Mouse (Mus musculus): ENCODE results near the gene Foxi2. TPM values are rescaled to one million over a fixed set of nuclear protein-coding genes. Genes with fewer than 3 reads are reported as not detected.

Gene Foxi2
- polyA plus RNA-seq, 1 experiment, result not detected

GRCm38 (mm10) chr7:135412357-135412756 is 2.2 kb downstream of the Foxi2 start:
- peaks cover 50% of the 10 kb centered on the region for H3K27me3 ChIP-seq (ENCODE audit: control insufficient read depth, insufficient read depth, insufficient read length)
- no peak for TF ChIP-seq MAX (IDR thresholded peaks at IDR 0.05; ENCODE audit: low read depth)
- TF ChIP-seq CEBPB (IDR thresholded peaks at IDR 0.05; ENCODE audit: insufficient read depth, poor library complexity, severe bottlenecking), result no peak
- no peak for TF ChIP-seq POLR2A (IDR thresholded peaks at IDR 0.05; ENCODE audit: insufficient read length, low read depth)
- no peak for TF ChIP-seq E2F4 (IDR thresholded peaks at IDR 0.05; ENCODE audit: insufficient read depth)
- TF ChIP-seq SRF (IDR thresholded peaks at IDR 0.05; ENCODE audit: control insufficient read depth, insufficient read length, low read depth), result no peak
- TF ChIP-seq MYOG (IDR thresholded peaks at IDR 0.05; ENCODE audit: control insufficient read depth in 1 of 3, insufficient read depth in 1 of 3, insufficient read length in 2 of 3, low read depth in 2 of 3), result no peak
- TF ChIP-seq TCF3 (IDR thresholded peaks at IDR 0.05; ENCODE audit: insufficient read length, low read depth), result no peak
- H3K79me2 ChIP-seq (ENCODE audit: control insufficient read depth, insufficient read depth), result no peaks in the 10 kb centered on the region
- H3K4me3 ChIP-seq, result no peak overlapping the region
- no peak overlapping the region for H3ac ChIP-seq (ENCODE audit: control insufficient read depth, insufficient read length)
- no peaks in the 10 kb centered on the region for H3K36me3 ChIP-seq (ENCODE audit: control insufficient read depth, insufficient read depth)
- H3K4me2 ChIP-seq (ENCODE audit: low read depth), result no peak overlapping the region

- TF ChIP-seq E2F4 (IDR thresholded peaks at IDR 0.05; ENCODE audit: insufficient read depth), result no peak
- no peak for TF ChIP-seq POLR2A (IDR thresholded peaks at IDR 0.05; ENCODE audit: insufficient read length, low read depth)
- TF ChIP-seq SRF (IDR thresholded peaks at IDR 0.05; ENCODE audit: control insufficient read depth, insufficient read length, low read depth), result no peak
- TF ChIP-seq MYOD1 (IDR thresholded peaks at IDR 0.05; ENCODE audit: control insufficient read depth in 1 of 3, insufficient read length in 2 of 3, low read depth in 2 of 3), result no peak
- TF ChIP-seq TCF3 (IDR thresholded peaks at IDR 0.05; ENCODE audit: insufficient read length, low read depth), result no peak
- no peak for TF ChIP-seq REST (IDR thresholded peaks at IDR 0.05; ENCODE audit: insufficient read depth, insufficient read length)
- no peak for TF ChIP-seq CEBPB (IDR thresholded peaks at IDR 0.05; ENCODE audit: insufficient read depth, poor library complexity, severe bottlenecking)
- TF ChIP-seq POLR2AphosphoS2 (IDR thresholded peaks at IDR 0.05; ENCODE audit: insufficient read length, low read depth), result no peak
- no peak for TF ChIP-seq TCF12 (IDR thresholded peaks at IDR 0.05; ENCODE audit: insufficient read depth, poor library complexity, severe bottlenecking)
- TF ChIP-seq USF1 (IDR thresholded peaks at IDR 0.05; ENCODE audit: low read depth), result no peak
- no peaks in the 10 kb centered on the region for H3K79me2 ChIP-seq (ENCODE audit: control insufficient read depth, insufficient read depth)
- H3ac ChIP-seq (ENCODE audit: control insufficient read depth, insufficient read length), result no peak overlapping the region
- no peak overlapping the region for H3K4me2 ChIP-seq (ENCODE audit: low read depth)
- H3K27me3 ChIP-seq (ENCODE audit: control insufficient read depth, insufficient read depth, insufficient read length), result peaks cover 4% of the 10 kb centered on the region
- H3K36me3 ChIP-seq (ENCODE audit: control insufficient read depth, insufficient read depth), result no peaks in the 10 kb centered on the region
- H3K4me3 ChIP-seq, result no peak overlapping the region
Measured at GRCm38 (mm10) chr7:135428840-135429239, 18.7 kb downstream of the Foxi2 start.

- Histone ChIP-seq H3K27me3 (ENCODE audit: control insufficient read depth, insufficient read depth, insufficient read length) (no peaks in the 10 kb centered on the region), H3K79me2 (ENCODE audit: control insufficient read depth, insufficient read depth) (no peaks in the 10 kb centered on the region), H3K36me3 (ENCODE audit: control insufficient read depth, insufficient read depth) (no peaks in the 10 kb centered on the region), H3K4me3 (no peak overlapping the region), H3ac (ENCODE audit: control insufficient read depth, insufficient read length) (no peak overlapping the region), H3K4me2 (ENCODE audit: low read depth) (no peak overlapping the region)
- TF ChIP-seq MYOD1 (IDR thresholded peaks at IDR 0.05; ENCODE audit: control insufficient read depth in 1 of 3, insufficient read length in 2 of 3, low read depth in 2 of 3) (no peak), TCF3 (IDR thresholded peaks at IDR 0.05; ENCODE audit: insufficient read length, low read depth) (no peak), MYOG (IDR thresholded peaks at IDR 0.05; ENCODE audit: control insufficient read depth in 1 of 3, insufficient read depth in 1 of 3, insufficient read length in 2 of 3, low read depth in 2 of 3) (no peak), USF1 (IDR thresholded peaks at IDR 0.05; ENCODE audit: low read depth) (no peak), MAX (IDR thresholded peaks at IDR 0.05; ENCODE audit: low read depth) (no peak), SRF (IDR thresholded peaks at IDR 0.05; ENCODE audit: control insufficient read depth, insufficient read length, low read depth) (no peak), TCF12 (IDR thresholded peaks at IDR 0.05; ENCODE audit: insufficient read depth, poor library complexity, severe bottlenecking) (no peak), POLR2AphosphoS2 (IDR thresholded peaks at IDR 0.05; ENCODE audit: insufficient read length, low read depth) (no peak), CEBPB (IDR thresholded peaks at IDR 0.05; ENCODE audit: insufficient read depth, poor library complexity, severe bottlenecking) (no peak), REST (IDR thresholded peaks at IDR 0.05; ENCODE audit: insufficient read depth, insufficient read length) (no peak), E2F4 (IDR thresholded peaks at IDR 0.05; ENCODE audit: insufficient read depth) (no peak), POLR2A (IDR thresholded peaks at IDR 0.05; ENCODE audit: insufficient read length, low read depth) (no peak)
Measured at GRCm38 (mm10) chr7:135430903-135431302, 20.8 kb downstream of the Foxi2 start.

- no peak overlapping the region for H3ac ChIP-seq (ENCODE audit: control insufficient read depth, insufficient read length)
- TF ChIP-seq TCF12 (IDR thresholded peaks at IDR 0.05; ENCODE audit: insufficient read depth, poor library complexity, severe bottlenecking) (no peak), TCF3 (IDR thresholded peaks at IDR 0.05; ENCODE audit: insufficient read length, low read depth) (no peak), SRF (IDR thresholded peaks at IDR 0.05; ENCODE audit: control insufficient read depth, insufficient read length, low read depth) (no peak)
Measured at GRCm38 (mm10) chr7:135443903-135444302, 33.8 kb downstream of the Foxi2 start.

GRCm38 (mm10) chr7:135451340-135451739 is 41.2 kb downstream of the Foxi2 start:
- no peak for TF ChIP-seq MAX (IDR thresholded peaks at IDR 0.05; ENCODE audit: low read depth)
- TF ChIP-seq CEBPB (IDR thresholded peaks at IDR 0.05; ENCODE audit: insufficient read depth, poor library complexity, severe bottlenecking), result no peak
- TF ChIP-seq USF1 (IDR thresholded peaks at IDR 0.05; ENCODE audit: low read depth), result no peak
- TF ChIP-seq MYOG (IDR thresholded peaks at IDR 0.05; ENCODE audit: control insufficient read depth in 1 of 3, insufficient read depth in 1 of 3, insufficient read length in 2 of 3, low read depth in 2 of 3), result no peak
- no peak for TF ChIP-seq POLR2A (IDR thresholded peaks at IDR 0.05; ENCODE audit: insufficient read length, low read depth)
- TF ChIP-seq TCF12 (IDR thresholded peaks at IDR 0.05; ENCODE audit: insufficient read depth, poor library complexity, severe bottlenecking), result no peak
- no peak for TF ChIP-seq POLR2AphosphoS2 (IDR thresholded peaks at IDR 0.05; ENCODE audit: insufficient read length, low read depth)
- TF ChIP-seq E2F4 (IDR thresholded peaks at IDR 0.05; ENCODE audit: insufficient read depth), result no peak
- TF ChIP-seq TCF3 (IDR thresholded peaks at IDR 0.05; ENCODE audit: insufficient read length, low read depth), result no peak
- TF ChIP-seq SRF (IDR thresholded peaks at IDR 0.05; ENCODE audit: control insufficient read depth, insufficient read length, low read depth), result no peak
- no peak for TF ChIP-seq REST (IDR thresholded peaks at IDR 0.05; ENCODE audit: insufficient read depth, insufficient read length)
- Histone ChIP-seq H3K4me2 (ENCODE audit: low read depth) (no peak overlapping the region), H3K27me3 (ENCODE audit: control insufficient read depth, insufficient read depth, insufficient read length) (no peaks in the 10 kb centered on the region), H3K36me3 (ENCODE audit: control insufficient read depth, insufficient read depth) (no peaks in the 10 kb centered on the region), H3ac (ENCODE audit: control insufficient read depth, insufficient read length) (no peak overlapping the region), H3K79me2 (ENCODE audit: control insufficient read depth, insufficient read depth) (no peaks in the 10 kb centered on the region), H3K4me3 (no peak overlapping the region)

More at GRCm38 (mm10) chr7:135443903-135444302, 33.8 kb downstream of the Foxi2 start:
- Histone ChIP-seq H3K4me2 (ENCODE audit: low read depth) (no peak overlapping the region), H3K27me3 (ENCODE audit: control insufficient read depth, insufficient read depth, insufficient read length) (no peaks in the 10 kb centered on the region), H3K79me2 (ENCODE audit: control insufficient read depth, insufficient read depth) (no peaks in the 10 kb centered on the region), H3K4me3 (no peak overlapping the region), H3K36me3 (ENCODE audit: control insufficient read depth, insufficient read depth) (no peaks in the 10 kb centered on the region)
